Mouse (Mus musculus) kidney, embryonic 14.5 days (tissue): ENCODE measurements around the gene Actr1b. TPM values are rescaled to one million over a fixed set of nuclear protein-coding genes. Genes with fewer than 3 reads are reported as not detected.

ENCODE experiments used
- ATAC-seq: fragments of 200-750 bp; cut with Nextera tagmentation; 2 replicates; pipeline ENCODE4 v1.8.0; 2017; ENCODE audit warnings: moderate number of reproducible peaks, mild to moderate bottlenecking, moderate TSS enrichment, moderate library complexity; ENCODE audit not compliant: low FRiP score, low TSS enrichment
- H3K27ac ChIP-seq: fragments of 300-500 bp; sonication (generic); 2 replicates; pipeline ENCODE4 v1.5.1; 2014; ENCODE audit warnings: low read depth, mild to moderate bottlenecking, low read length, moderate library complexity, mixed read lengths
- H3K27me3 ChIP-seq: fragments of 300-500 bp; sonication (generic); 2 replicates; pipeline ENCODE4 v1.6.1; 2014; ENCODE audit warnings: mild to moderate bottlenecking, low read length; ENCODE audit not compliant: control insufficient read depth, insufficient read depth
- H3K36me3 ChIP-seq: fragments of 300-500 bp; sonication (generic); 2 replicates; pipeline ENCODE4 v1.6.1; 2014; ENCODE audit warnings: low read length, mixed read lengths; ENCODE audit not compliant: control insufficient read depth, insufficient read depth
- H3K4me1 ChIP-seq: fragments of 300-500 bp; sonication (generic); 2 replicates; pipeline ENCODE4 v1.6.1; 2014; ENCODE audit warnings: low read length, mixed read lengths; ENCODE audit not compliant: control insufficient read depth, insufficient read depth
- H3K4me2 ChIP-seq: fragments of 300-500 bp; sonication (generic); replicated peaks from 2 replicates; pipeline ENCODE4 v1.6.1; 2014; ENCODE audit warnings: low read depth, mild to moderate bottlenecking, low read length
- H3K4me3 ChIP-seq: fragments of 300-500 bp; sonication (generic); 2 replicates; pipeline ENCODE4 v1.5.1; 2014; ENCODE audit warnings: mild to moderate bottlenecking, low read length
- H3K9ac ChIP-seq: fragments of 300-500 bp; sonication (generic); 2 replicates; pipeline ENCODE4 v1.6.1; 2014; ENCODE audit warnings: low read depth, mild to moderate bottlenecking, low read length, moderate library complexity
- H3K9me3 ChIP-seq: fragments of 300-500 bp; sonication (generic); 2 replicates; pipeline ENCODE4 v1.6.1; 2016; ENCODE audit warnings: low read length; ENCODE audit not compliant: control insufficient read depth
- WGBS: fragments of 180-500 bp; shearing (Covaris S2); extraction: QIAGEN DNeasy Blood & Tissue Kit; methylation state at CpG from one replicate; pipeline ENCODE4 v1.1.7; 2014; 5-methylcytosine and 5-hydroxymethylcytosine counted together
- polyA plus RNA-seq: library from polyadenylated mRNA; unstranded; fragments of >200 nt; fragmentation: Nextera tagmentation; extraction: Ambion mirVana; gene quantifications from 2 replicates; pipeline ENCODE4 v1.2.1, GENCODE M21; 2014

The Actr1b gene
- polyA plus RNA-seq = 59.9 and 93.0 TPM in 2 replicates

- ATAC-seq = no peak
- Histone ChIP-seq H3K36me3 (no peaks in the 10 kb centered on the region), H3K27me3 (no peaks in the 10 kb centered on the region), H3K9ac (no peak within 1 kb of the TSS), H3K9me3 (no peaks in the 10 kb centered on the region), H3K27ac (no peak within 1 kb of the TSS), H3K4me3 (no peak within 1 kb of the TSS), H3K4me2 (no peak within 1 kb of the TSS), H3K4me1 (no peaks in the 10 kb centered on the region)
- WGBS = 80% methylated on average over 5 of the region's 5 CpGs
These were observed at the start of gene Actr1b for GRCm38 (mm10) chr1:36714311-36714710. Actr1b (minus strand) TSS chr1:36714422.

- no peak within 1 kb of the TSS for H3K27ac ChIP-seq
- no peaks in the 10 kb centered on the region for H3K4me1 ChIP-seq
- no peak for ATAC-seq
- H3K9ac ChIP-seq = no peak within 1 kb of the TSS
- 79% methylated on average over 11 of the region's 11 CpGs for WGBS
- H3K9me3 ChIP-seq = no peaks in the 10 kb centered on the region
- H3K4me2 ChIP-seq = no peak within 1 kb of the TSS
- no peaks in the 10 kb centered on the region for H3K36me3 ChIP-seq
- H3K4me3 ChIP-seq = no peak within 1 kb of the TSS
- no peaks in the 10 kb centered on the region for H3K27me3 ChIP-seq
These were observed 47.3 kb upstream of the Actr1b start, which contains the start of gene Zap70 for GRCm38 (mm10) chr1:36761568-36761967. Zap70 (plus strand) TSS chr1:36761798.

- H3K36me3 ChIP-seq = no peaks in the 10 kb centered on the region
- 89% methylated on average over 8 of the region's 8 CpGs for WGBS
- no peak overlapping the region for H3K4me3 ChIP-seq
- no peaks in the 10 kb centered on the region for H3K27me3 ChIP-seq
- no peaks in the 10 kb centered on the region for H3K4me1 ChIP-seq
- no peak overlapping the region for H3K27ac ChIP-seq
- H3K9ac ChIP-seq = no peak overlapping the region
- H3K4me2 ChIP-seq = no peak overlapping the region
- no peak for ATAC-seq
- no peaks in the 10 kb centered on the region for H3K9me3 ChIP-seq
These were observed 46.8 kb upstream of the Actr1b start for GRCm38 (mm10) chr1:36761061-36761460.

GRCm38 (mm10) chr1:36760401-36760800 lies 46.2 kb upstream of the Actr1b start:
- H3K36me3 ChIP-seq = no peaks in the 10 kb centered on the region
- no peak for ATAC-seq
- H3K27me3 ChIP-seq = no peaks in the 10 kb centered on the region
- H3K9ac ChIP-seq = no peak overlapping the region
- no peaks in the 10 kb centered on the region for H3K9me3 ChIP-seq
- H3K4me3 ChIP-seq = no peak overlapping the region
- no peak overlapping the region for H3K27ac ChIP-seq
- no peaks in the 10 kb centered on the region for H3K4me1 ChIP-seq
- 65% methylated on average over 9 of the region's 9 CpGs for WGBS
- no peak overlapping the region for H3K4me2 ChIP-seq

- H3K4me1 ChIP-seq = no peaks in the 10 kb centered on the region
- H3K9ac ChIP-seq = no peak overlapping the region
- no peak overlapping the region for H3K27ac ChIP-seq
- WGBS = 87% methylated on average over 18 of the region's 18 CpGs
- H3K27me3 ChIP-seq = no peaks in the 10 kb centered on the region
- H3K36me3 ChIP-seq = no peaks in the 10 kb centered on the region
- no peak overlapping the region for H3K4me2 ChIP-seq
- no peak for ATAC-seq
- H3K9me3 ChIP-seq = no peaks in the 10 kb centered on the region
- H3K4me3 ChIP-seq = no peak overlapping the region
These were observed 44.9 kb upstream of the Actr1b start for GRCm38 (mm10) chr1:36759076-36759475.

- ATAC-seq = no peak
- Histone ChIP-seq H3K9ac (no peak overlapping the region), H3K9me3 (no peaks in the 10 kb centered on the region), H3K27me3 (no peaks in the 10 kb centered on the region), H3K27ac (no peak overlapping the region), H3K36me3 (no peaks in the 10 kb centered on the region), H3K4me1 (no peaks in the 10 kb centered on the region), H3K4me3 (no peak overlapping the region), H3K4me2 (no peak overlapping the region)
- 89% methylated on average over 9 of the region's 9 CpGs for WGBS
These were observed 44.3 kb upstream of the Actr1b start for GRCm38 (mm10) chr1:36758553-36758952.

GRCm38 (mm10) chr1:36753932-36754675 lies 39.9 kb upstream of the Actr1b start:
- Histone ChIP-seq H3K27ac (no peak overlapping the region), H3K4me2 (no peak overlapping the region)
- WGBS = 79% methylated on average over 6 of the region's 6 CpGs

GRCm38 (mm10) chr1:36746452-36746851 lies 32.2 kb upstream of the Actr1b start:
- WGBS = 55% methylated on average over 15 of the region's 15 CpGs
- H3K9ac ChIP-seq = no peak overlapping the region
- H3K27ac ChIP-seq = no peak overlapping the region
- no peaks in the 10 kb centered on the region for H3K27me3 ChIP-seq
- no peak overlapping the region for H3K4me2 ChIP-seq
- H3K36me3 ChIP-seq = no peaks in the 10 kb centered on the region
- H3K4me1 ChIP-seq = no peaks in the 10 kb centered on the region
- no peak overlapping the region for H3K4me3 ChIP-seq
- no peaks in the 10 kb centered on the region for H3K9me3 ChIP-seq
- ATAC-seq = no peak

More at GRCm38 (mm10) chr1:36753932-36754675, 39.9 kb upstream of the Actr1b start:
- no peak for ATAC-seq
- Histone ChIP-seq H3K36me3 (no peaks in the 10 kb centered on the region), H3K9ac (no peak overlapping the region), H3K9me3 (no peaks in the 10 kb centered on the region), H3K4me1 (no peaks in the 10 kb centered on the region), H3K4me3 (no peak overlapping the region), H3K27me3 (no peaks in the 10 kb centered on the region)

GRCm38 (mm10) chr1:36745661-36746060 lies 31.4 kb upstream of the Actr1b start:
- no peak overlapping the region for H3K9ac ChIP-seq
- H3K9me3 ChIP-seq = no peaks in the 10 kb centered on the region
- H3K4me2 ChIP-seq = no peak overlapping the region
- ATAC-seq = 0 out of 2 replicates have a peak, but pooled peaks have one; percentile 20
- no peak overlapping the region for H3K27ac ChIP-seq
- H3K4me1 ChIP-seq = no peaks in the 10 kb centered on the region
- H3K27me3 ChIP-seq = no peaks in the 10 kb centered on the region
- no peak overlapping the region for H3K4me3 ChIP-seq
- WGBS = 62% methylated on average over 4 of the region's 4 CpGs
- no peaks in the 10 kb centered on the region for H3K36me3 ChIP-seq
